Mouse (Mus musculus) liver, embryonic 15.5 days (tissue): ENCODE measurements around the gene Gm34653. TPM values are rescaled to one million over a fixed set of nuclear protein-coding genes. Genes with fewer than 3 reads are reported as not detected.
"Not testable (repeated sequence)": the region's sequence is repeated elsewhere in the genome, so short reads cannot be mapped to it uniquely, and the experiment has no call there.

Experiments used
- ATAC-seq: fragments of 200-750 bp; cut with Nextera tagmentation; 2 replicates; pipeline ENCODE4 v1.8.0; 2017; ENCODE audit warnings: moderate number of reproducible peaks, mild to moderate bottlenecking, moderate library complexity; ENCODE audit not compliant: insufficient read depth
- H3K27ac ChIP-seq: fragments of 300-500 bp; sonication (generic); replicated peaks from 2 replicates; pipeline ENCODE4 v1.5.1; 2015; ENCODE audit warnings: mild to moderate bottlenecking, inconsistent platforms
- H3K27me3 ChIP-seq: fragments of 300-500 bp; sonication (generic); 2 replicates; pipeline ENCODE4 v1.6.1; 2015; ENCODE audit warnings: mild to moderate bottlenecking, inconsistent platforms
- H3K36me3 ChIP-seq: fragments of 300-500 bp; sonication (generic); replicated peaks from 2 replicates; pipeline ENCODE4 v1.6.1; 2015; ENCODE audit warnings: moderate library complexity, mild to moderate bottlenecking, inconsistent platforms
- H3K4me1 ChIP-seq: fragments of 300-500 bp; sonication (generic); replicated peaks from 2 replicates; pipeline ENCODE4 v1.6.1; 2015; ENCODE audit warnings: inconsistent platforms
- H3K4me2 ChIP-seq: fragments of 300-500 bp; sonication (generic); 2 replicates; pipeline ENCODE4 v1.6.1; 2015; ENCODE audit warnings: moderate library complexity, mild to moderate bottlenecking, inconsistent platforms
- H3K4me3 ChIP-seq: fragments of 300-500 bp; sonication (generic); replicated peaks from 2 replicates; pipeline ENCODE4 v1.5.1; 2015; ENCODE audit warnings: mild to moderate bottlenecking, inconsistent platforms
- H3K9ac ChIP-seq: fragments of 300-500 bp; sonication (generic); 2 replicates; pipeline ENCODE4 v1.6.1; 2015; ENCODE audit warnings: moderate library complexity, mild to moderate bottlenecking, inconsistent platforms
- H3K9me3 ChIP-seq: fragments of 300-500 bp; sonication (generic); replicated peaks from 2 replicates; pipeline ENCODE4 v1.6.1; 2016; ENCODE audit warnings: inconsistent platforms
- WGBS: fragments of 180-500 bp; shearing (Covaris S2); methylation state at CpG from one replicate; pipeline ENCODE4 v1.1.7; 2015; ENCODE audit warnings: mixed read lengths; ENCODE audit not compliant: insufficient replicate concordance; 5-methylcytosine and 5-hydroxymethylcytosine counted together
- polyA plus RNA-seq: library from polyadenylated mRNA; unstranded; fragments of >200 nt; fragmentation: Nextera tagmentation; extraction: Ambion mirVana; gene quantifications from 2 replicates; pipeline ENCODE4 v1.2.1, GENCODE M21; 2015

Gm34653 gene
- not detected in 2 replicates for polyA plus RNA-seq

DNA sequence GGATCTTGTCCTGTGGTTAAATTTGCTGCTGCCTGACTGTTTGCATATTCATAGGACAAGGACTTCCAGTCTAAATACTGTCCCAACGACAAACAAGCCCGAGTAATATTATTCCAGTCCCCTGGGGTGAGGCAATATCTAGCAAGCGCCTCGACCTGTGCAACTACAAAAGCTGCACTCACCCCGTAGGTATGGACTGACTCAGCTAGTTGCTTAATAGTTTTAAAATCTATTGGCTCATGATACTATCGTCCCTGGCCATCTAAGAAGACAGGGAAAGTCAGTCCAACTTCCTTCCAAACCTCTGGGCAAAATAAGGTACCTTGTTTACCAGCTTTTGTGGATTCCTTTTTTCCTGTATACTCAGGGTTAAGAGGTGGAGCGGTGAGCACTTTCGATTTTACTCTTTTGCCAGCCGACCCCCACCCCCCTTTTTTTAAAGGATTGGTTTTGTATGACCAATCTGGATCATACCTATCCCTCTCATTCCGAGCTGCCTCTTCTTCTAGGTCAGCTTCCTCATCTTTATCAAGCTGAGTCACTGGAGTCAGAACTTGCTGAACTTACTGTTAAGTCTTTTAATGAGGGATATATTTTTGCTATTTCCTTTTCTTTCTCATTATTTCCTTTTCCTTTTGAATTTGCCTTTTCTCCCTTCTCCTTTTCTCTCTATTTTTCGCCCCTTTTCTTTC is at the start of gene Gm34653:
Gene Gm34653, plus strand, starts transcription at position 242 of the 692 bp plus-strand sequence.
- not testable (repeated sequence) for H3K4me3 ChIP-seq, H3K9me3 ChIP-seq, H3K36me3 ChIP-seq, ATAC-seq, H3K9ac ChIP-seq, H3K27ac ChIP-seq, H3K4me1 ChIP-seq, H3K27me3 ChIP-seq, H3K4me2 ChIP-seq
- 49% methylated on average over 11 of the region's 11 CpGs for WGBS

DNA sequence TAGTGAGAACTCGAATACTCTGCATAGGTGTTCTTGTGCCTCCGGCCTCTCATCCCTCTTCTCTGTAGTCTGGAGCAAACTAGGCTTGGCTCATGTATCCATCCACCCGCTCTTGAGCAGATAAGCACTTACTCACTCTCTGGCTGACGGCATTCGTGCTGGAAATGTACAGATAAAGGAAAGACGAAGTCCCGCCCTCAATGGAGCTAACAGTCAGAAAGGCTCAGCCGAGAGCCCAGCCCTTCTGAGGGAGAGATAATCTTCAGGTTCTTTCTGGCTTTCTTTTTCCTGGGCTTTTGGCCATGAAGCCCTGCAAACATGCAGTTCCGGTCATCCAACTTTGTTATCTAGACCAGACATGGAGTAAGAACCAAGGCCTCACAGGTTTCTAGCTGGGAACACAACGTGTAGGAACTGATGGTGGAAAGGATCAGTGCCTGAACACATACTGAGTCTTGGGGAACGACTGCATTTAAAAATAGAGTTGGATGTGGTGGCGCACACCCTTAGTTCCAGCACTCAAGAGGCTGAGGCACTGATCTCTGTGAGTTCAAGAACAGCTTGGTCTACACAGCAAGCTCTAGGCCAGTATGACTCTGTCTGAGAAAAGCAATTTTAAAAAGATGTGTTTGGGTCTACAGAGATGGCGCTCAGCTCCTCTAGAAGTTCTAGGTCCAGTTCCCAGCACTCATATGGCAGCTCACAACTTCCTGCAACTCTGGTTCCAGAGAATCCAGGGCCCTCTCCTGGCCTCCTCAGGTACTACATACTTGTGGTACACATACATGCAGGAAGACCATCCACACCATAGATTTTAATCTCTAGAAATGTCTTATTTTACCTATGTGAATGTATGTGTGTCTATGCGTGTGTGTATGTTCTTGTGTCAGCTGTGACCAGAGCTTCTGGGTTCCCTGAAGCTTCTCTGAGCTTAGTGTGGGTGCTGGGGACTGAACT is 49.5 kb upstream of the Gm34653 start:
- peak overlapping the region; percentile 28 for H3K4me3 ChIP-seq
- peaks cover 71% of the 10 kb centered on the region for H3K36me3 ChIP-seq

DNA sequence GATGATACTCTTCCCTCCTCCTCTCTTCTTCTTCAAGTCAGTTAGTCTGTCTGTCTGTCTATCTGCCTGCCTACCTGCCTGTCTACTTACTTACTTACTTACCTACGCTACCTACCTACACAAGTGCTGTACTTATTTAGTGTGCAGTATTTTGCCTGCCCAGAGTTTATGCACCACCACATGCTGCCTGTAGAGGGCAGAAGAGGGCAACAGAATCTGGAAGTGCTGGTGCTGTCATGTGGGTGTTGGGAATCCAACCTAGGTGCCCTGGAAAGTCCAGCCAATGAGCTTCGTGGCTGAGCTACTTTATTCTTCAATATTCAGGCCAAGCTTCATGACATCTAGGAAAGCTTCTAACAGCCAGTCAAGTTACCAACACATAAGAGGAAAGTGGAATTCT is 48.7 kb upstream of the Gm34653 start:
- H3K4me1 ChIP-seq, result peaks cover 36% of the 10 kb centered on the region
- no peaks in the 10 kb centered on the region for H3K9me3 ChIP-seq
- H3K9ac ChIP-seq, result no peak overlapping the region
- no peak for ATAC-seq
- WGBS, result 62% methylated on average over 2 of the region's 2 CpGs
- 0 out of 2 replicates have a peak overlapping the region, but pooled peaks have one; percentile 60 for H3K4me2 ChIP-seq
- no peak overlapping the region for H3K4me3 ChIP-seq
- H3K36me3 ChIP-seq, result peaks cover 68% of the 10 kb centered on the region
- H3K27ac ChIP-seq, result peak overlapping the region; percentile 95
- H3K27me3 ChIP-seq, result no peaks in the 10 kb centered on the region

More for the DNA sequence above, 49.5 kb upstream of the Gm34653 start:
- Histone ChIP-seq H3K4me1 (peaks cover 37% of the 10 kb centered on the region), H3K9me3 (no peaks in the 10 kb centered on the region), H3K27me3 (no peaks in the 10 kb centered on the region), H3K9ac (peak overlapping the region; percentile 51), H3K4me2 (peak overlapping the region; percentile 60), H3K27ac (peak overlapping the region; percentile 95)
- 38% methylated on average over 14 of the region's 14 CpGs for WGBS
- ATAC-seq, result peak; percentile 98

DNA sequence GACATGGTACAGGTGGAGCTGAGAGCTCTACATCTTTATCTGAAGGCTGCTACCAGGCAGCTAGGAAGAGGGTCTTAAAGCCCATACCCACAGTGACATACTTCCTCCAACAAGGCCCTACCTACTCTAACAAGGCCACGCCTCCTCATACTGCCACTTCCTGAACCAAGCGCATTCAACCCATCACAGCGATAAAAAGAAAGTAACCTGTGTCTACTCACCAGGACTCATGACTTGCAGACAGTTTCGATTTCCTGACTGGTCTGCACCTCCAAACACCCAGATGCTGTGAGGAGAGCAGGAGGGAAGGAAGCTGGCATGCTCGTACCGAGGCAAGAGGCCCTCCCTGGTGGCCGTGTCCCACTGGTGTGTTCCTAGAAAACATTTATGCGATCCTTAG is 42.5 kb upstream of the Gm34653 start:
- Histone ChIP-seq H3K9me3 (no peaks in the 10 kb centered on the region), H3K4me1 (peaks cover 5% of the 10 kb centered on the region; the same call in 1 of the 2 replicates), H3K27me3 (no peaks in the 10 kb centered on the region), H3K4me2 (peak overlapping the region; percentile 45), H3K4me3 (peak overlapping the region; percentile 32), H3K9ac (peak overlapping the region; percentile 4; the same call in 1 of the 2 replicates), H3K36me3 (peaks cover 48% of the 10 kb centered on the region), H3K27ac (peak overlapping the region; percentile 30; the same call in 1 of the 2 replicates)
- ATAC-seq, result no peak
- 60% methylated on average over 8 of the region's 8 CpGs for WGBS

DNA sequence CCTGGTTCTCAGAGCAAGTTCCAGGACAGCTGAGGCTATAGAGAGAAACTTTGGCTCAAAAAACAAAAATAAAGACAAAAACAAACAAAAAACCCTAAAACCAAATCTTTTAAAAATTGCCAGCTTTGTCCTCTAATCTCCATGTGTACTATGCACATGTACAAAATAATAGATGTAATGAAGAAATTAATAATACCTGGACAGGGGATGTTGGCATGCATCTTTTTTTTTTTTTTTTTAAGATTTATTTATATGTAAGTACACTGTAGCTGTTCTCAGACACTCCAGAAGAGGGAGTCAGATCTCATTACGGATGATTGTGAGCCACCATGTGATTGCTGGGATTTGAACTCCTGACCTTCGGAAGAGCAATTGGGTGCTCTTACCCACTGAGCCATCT is 40.3 kb upstream of the Gm34653 start:
- H3K27me3 ChIP-seq, ATAC-seq, H3K9ac ChIP-seq, H3K4me2 ChIP-seq, H3K9me3 ChIP-seq, H3K4me3 ChIP-seq, H3K27ac ChIP-seq, H3K4me1 ChIP-seq: not testable (repeated sequence)
- WGBS, result 76% methylated on average over 2 of the region's 2 CpGs
- peaks cover 44% of the 10 kb centered on the region for H3K36me3 ChIP-seq

DNA sequence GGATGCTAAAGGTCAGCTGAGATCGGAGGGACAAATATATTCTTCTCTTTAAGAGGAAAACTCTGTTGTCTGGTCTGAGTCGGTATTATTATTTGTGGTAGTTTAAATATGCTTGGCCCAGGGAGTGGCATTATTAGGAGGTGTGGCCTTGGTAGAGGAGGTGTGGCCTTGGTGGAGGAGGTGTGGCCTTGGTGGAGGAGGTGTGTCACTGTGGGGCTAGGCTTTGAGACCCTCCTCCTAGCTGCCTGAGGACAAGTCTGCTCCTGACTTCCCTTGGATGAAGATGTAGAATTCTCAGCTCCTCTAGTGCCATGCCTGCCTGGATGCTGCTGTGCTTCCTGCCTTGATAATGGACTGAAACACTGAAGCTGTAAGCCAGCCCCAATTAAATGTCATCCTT is 38.3 kb upstream of the Gm34653 start:
- H3K4me1 ChIP-seq, result peaks cover 20% of the 10 kb centered on the region
- no peak overlapping the region for H3K9ac ChIP-seq
- no peak for ATAC-seq
- no peaks in the 10 kb centered on the region for H3K27me3 ChIP-seq
- H3K36me3 ChIP-seq, result peaks cover 40% of the 10 kb centered on the region
- H3K4me2 ChIP-seq, result no peak overlapping the region
- WGBS, result 87% methylated on average over 2 of the region's 2 CpGs
- H3K27ac ChIP-seq, result no peak overlapping the region
- no peak overlapping the region for H3K4me3 ChIP-seq
- H3K9me3 ChIP-seq, result no peaks in the 10 kb centered on the region

DNA sequence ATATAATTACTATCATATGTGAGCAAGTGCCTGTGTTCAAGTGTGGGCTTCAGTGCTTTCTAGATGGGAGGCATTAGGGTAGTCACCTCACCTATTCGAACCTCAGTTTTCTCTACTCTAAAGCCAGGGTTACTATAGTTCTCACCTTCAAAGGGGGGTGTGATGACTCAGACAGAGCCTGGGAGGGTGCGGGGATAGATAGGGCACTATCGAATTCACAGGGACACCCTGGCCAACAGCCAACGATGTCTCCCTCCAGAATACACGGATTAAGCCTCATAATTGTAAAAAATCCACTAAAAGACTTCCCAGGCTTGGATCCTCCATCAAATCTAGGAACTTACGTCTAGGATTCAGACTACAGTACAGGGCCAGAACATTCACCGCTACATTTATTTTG is 37.4 kb upstream of the Gm34653 start:
- Histone ChIP-seq H3K27me3 (no peaks in the 10 kb centered on the region), H3K36me3 (peaks cover 33% of the 10 kb centered on the region), H3K4me3 (no peak overlapping the region), H3K27ac (0 out of 2 replicates have a peak overlapping the region, but pooled peaks have one; percentile 5), H3K4me1 (peaks cover 26% of the 10 kb centered on the region), H3K9ac (no peak overlapping the region), H3K4me2 (no peak overlapping the region), H3K9me3 (no peaks in the 10 kb centered on the region)
- ATAC-seq, result no peak
- WGBS, result 80% methylated on average over 7 of the region's 7 CpGs

DNA sequence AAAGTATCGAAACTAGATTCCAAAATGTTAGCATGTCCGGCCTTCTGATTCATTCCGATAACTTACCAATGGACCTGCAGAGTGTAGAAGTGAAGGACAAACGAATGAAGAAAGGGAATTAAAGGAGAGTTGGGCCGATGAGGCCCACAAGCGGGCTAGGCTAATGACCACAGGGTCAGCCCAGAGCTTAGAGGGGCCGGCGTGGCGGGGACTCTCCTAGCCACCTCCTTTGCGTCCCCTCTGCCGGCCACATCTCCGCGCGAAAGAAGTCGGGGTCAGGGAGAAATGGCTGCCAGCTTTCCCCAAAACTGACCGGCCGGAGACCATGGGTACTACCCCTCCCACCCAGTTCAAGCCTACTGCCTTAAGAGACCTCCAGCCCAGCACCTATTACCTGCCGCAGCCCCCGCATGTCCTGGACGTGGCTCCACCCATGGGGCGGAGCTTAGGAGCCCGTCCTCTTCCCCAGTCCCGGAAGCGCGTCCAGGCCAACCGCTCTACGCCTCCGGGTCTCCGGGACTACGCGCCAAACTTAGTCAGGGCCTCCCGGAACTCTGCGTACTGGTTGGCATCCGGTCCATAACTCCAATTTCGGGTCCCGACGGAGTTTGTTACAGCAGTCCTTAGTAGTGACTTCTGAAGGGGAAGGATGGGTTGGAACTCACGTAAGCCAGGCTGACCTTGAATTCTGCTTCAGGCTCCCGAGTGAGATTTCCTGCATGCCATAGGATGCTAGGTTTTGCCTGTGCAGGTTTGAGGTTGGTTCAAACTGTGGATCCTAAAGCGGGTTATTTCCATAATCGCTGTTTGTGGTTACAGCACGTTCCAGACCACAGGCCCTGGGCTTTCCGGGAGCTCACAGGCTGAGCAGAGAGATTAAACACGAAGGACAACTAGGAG is 33.2 kb upstream of the Gm34653 start, which contains the start of gene Rabepk:
Gene Rabepk, minus strand, starts transcription at position 556 of the 900 bp plus-strand sequence.
- no peaks in the 10 kb centered on the region for H3K27me3 ChIP-seq
- under 1% methylated on average over 44 of the region's 44 CpGs for WGBS
- H3K4me1 ChIP-seq, result peaks cover 48% of the 10 kb centered on the region
- peak; percentile 75 for ATAC-seq
- H3K4me3 ChIP-seq, result peak within 1 kb of the TSS; percentile 79
- H3K4me2 ChIP-seq, result peak within 1 kb of the TSS; percentile 84
- peak within 1 kb of the TSS; percentile 78 for H3K9ac ChIP-seq
- H3K27ac ChIP-seq, result peak within 1 kb of the TSS; percentile 86
- H3K9me3 ChIP-seq, result no peaks in the 10 kb centered on the region
- H3K36me3 ChIP-seq, result peaks cover 22% of the 10 kb centered on the region

DNA sequence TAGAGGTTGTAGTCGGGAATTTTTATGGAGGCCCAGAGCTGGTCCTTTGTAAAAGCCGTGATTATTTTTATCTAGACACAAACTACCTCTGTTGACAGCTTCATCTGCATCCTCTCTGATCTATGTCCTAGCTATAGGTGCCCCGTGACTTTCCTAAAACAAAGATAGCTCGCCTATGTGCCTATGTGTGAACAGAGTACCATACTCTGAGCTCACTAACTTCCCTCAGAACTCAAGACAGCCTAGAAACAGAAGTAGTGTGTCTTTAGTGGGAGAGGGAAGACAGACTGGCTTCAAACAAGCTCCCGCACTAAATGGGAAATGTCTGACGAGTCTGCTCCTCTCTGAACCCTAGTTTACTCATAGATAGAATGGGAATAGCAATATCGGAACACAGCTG is 32.4 kb upstream of the Gm34653 start:
- Histone ChIP-seq H3K9me3 (no peaks in the 10 kb centered on the region), H3K27me3 (no peaks in the 10 kb centered on the region), H3K36me3 (peaks cover 15% of the 10 kb centered on the region), H3K4me3 (peak overlapping the region; percentile 79), H3K27ac (peak overlapping the region; percentile 86), H3K9ac (peak overlapping the region; percentile 78), H3K4me1 (peaks cover 54% of the 10 kb centered on the region), H3K4me2 (peak overlapping the region; percentile 84)
- 31% methylated on average over 7 of the region's 7 CpGs for WGBS
- ATAC-seq, result no peak
